Mouse (Mus musculus): ENCODE data around the gene Usp30.

Gene Usp30

GRCm38 (mm10) chr5:114162106-114162815 is 97.0 kb downstream of the Usp30 start:
- no peak for DNase-seq

- no peak for DNase-seq
These were observed 97.9 kb downstream of the Usp30 start for GRCm38 (mm10) chr5:114163117-114163696.

- no peak for DNase-seq
These were observed 105.1 kb downstream of the Usp30 start for GRCm38 (mm10) chr5:114170345-114170744.

- DNase-seq, result no peak
These were observed 107.7 kb downstream of the Usp30 start for GRCm38 (mm10) chr5:114172936-114173335.

GRCm38 (mm10) chr5:114173458-114173857 is 108.2 kb downstream of the Usp30 start:
- no peak for DNase-seq

- DNase-seq, result no peak
These were observed 108.8 kb downstream of the Usp30 start for GRCm38 (mm10) chr5:114173877-114174581.
